Comparison of ENCODE assay signal across 13 mouse cellular contexts in genomic region chr15:36939608-36940007, GRCm38 (mm10).
DNase-seq lines count a peak whose midpoint lies in the region; ATAC-seq and TF ChIP-seq lines count a peak whose summit lies in the region.
"Had no signal": no experiment of that assay in that cellular context is flagged by ENCODE, and none has a peak within 500 bp of the region (broad histone marks: within the 10 kb centered on the region; RNA-seq: fewer than 3 reads in every experiment).

No protein-coding gene starts in this region.

- 76% methylated on average over 9 of the region's 9 CpGs for WGBS in liver, embryonic 12.5 days (ENCODE audit: insufficient replicate concordance)
- 82% methylated on average over 9 of the region's 9 CpGs for whole genome bisulfite sequencing in liver, postnatal 0 days (ENCODE audit: insufficient replicate concordance)
- WGBS in hindbrain, embryonic 16.5 days = 83% methylated on average over 9 of the region's 9 CpGs
- 79% methylated on average over 9 of the region's 9 CpGs for WGBS in midbrain, postnatal 0 days

- DNase-seq in cerebellum, adult 9-10 months = peak; percentile 71
- DNase-seq in cerebellum, postnatal 25 days = no peak
- no peak for DNase-seq in liver, postnatal 0 days
- DNase-seq in midbrain, postnatal 0 days (ENCODE audit: low spot score) = no peak
- no peak for DNase-seq in frontal cortex, postnatal 10 days (ENCODE audit: low spot score in 2 of 2)
- no peak for DNase-seq in adipocyte (ENCODE audit: low spot score)
- DNase-seq: cerebellum, postnatal 14 days; right cerebral cortex, postnatal 4 days had no signal

- TF ChIP-seq EP300 in liver, postnatal 0 days (IDR thresholded peaks at IDR 0.05; ENCODE audit: low read depth) = no peak

- no peak overlapping the region for H3K9ac ChIP-seq in liver, embryonic 12.5 days
- H3K9ac ChIP-seq in liver, postnatal 0 days (replicated peaks) = no peak overlapping the region
- no peak overlapping the region for H3K9ac ChIP-seq in hindbrain, embryonic 16.5 days (ENCODE audit: low read depth, low read length)
- no peak overlapping the region for H3K9ac ChIP-seq in midbrain, postnatal 0 days (replicated peaks; ENCODE audit: low read length, poor library complexity, severe bottlenecking)

- peaks cover 25% of the 10 kb centered on the region for H3K4me1 ChIP-seq in liver, embryonic 12.5 days
- H3K4me1 ChIP-seq in liver, postnatal 0 days (ENCODE audit: insufficient read depth) = peaks cover 17% of the 10 kb centered on the region
- peaks cover 22% of the 10 kb centered on the region for H3K4me1 ChIP-seq in hindbrain, embryonic 16.5 days (ENCODE audit: control insufficient read depth, insufficient read depth, low read depth, low read length)
- peaks cover 16% of the 10 kb centered on the region for H3K4me1 ChIP-seq in midbrain, postnatal 0 days (ENCODE audit: insufficient read depth, low read length)

- H3K9me3 ChIP-seq in liver, embryonic 12.5 days (replicated peaks) = no peaks in the 10 kb centered on the region
- H3K9me3 ChIP-seq in liver, postnatal 0 days (ENCODE audit: low read length) = no peaks in the 10 kb centered on the region
- H3K9me3 ChIP-seq in hindbrain, embryonic 16.5 days (ENCODE audit: control insufficient read depth, low read length) = no peaks in the 10 kb centered on the region
- H3K9me3 ChIP-seq in midbrain, postnatal 0 days (ENCODE audit: low read length) = no peaks in the 10 kb centered on the region
- H3K9me3 ChIP-seq: embryonic facial prominence, embryonic 15.5 days; limb, embryonic 15.5 days; stomach, embryonic 15.5 days had no signal

- ATAC-seq in liver, embryonic 12.5 days = no peak
- ATAC-seq in liver, postnatal 0 days = no peak
- ATAC-seq in hindbrain, embryonic 16.5 days = no peak
- ATAC-seq in midbrain, postnatal 0 days (ENCODE audit: low FRiP score) = no peak

- no peaks in the 10 kb centered on the region; the same call in 1 of the 2 replicates for H3K27me3 ChIP-seq in liver, embryonic 12.5 days (replicated peaks)
- H3K27me3 ChIP-seq in liver, postnatal 0 days (ENCODE audit: insufficient read depth, low read length) = no peaks in the 10 kb centered on the region
- H3K27me3 ChIP-seq in hindbrain, embryonic 16.5 days (replicated peaks; ENCODE audit: control insufficient read depth, insufficient read depth, low read length) = no peaks in the 10 kb centered on the region
- H3K27me3 ChIP-seq in midbrain, postnatal 0 days (ENCODE audit: insufficient read depth, low read length) = no peaks in the 10 kb centered on the region
- H3K27me3 ChIP-seq: embryonic facial prominence, embryonic 15.5 days; limb, embryonic 15.5 days; stomach, embryonic 15.5 days had no signal

- no peak for TF ChIP-seq CTCF in liver, postnatal 0 days (IDR thresholded peaks at IDR 0.05; ENCODE audit: low read depth)
- TF ChIP-seq CTCF in midbrain, postnatal 0 days (IDR thresholded peaks at IDR 0.05) = no peak

- H3K27ac ChIP-seq in liver, embryonic 12.5 days = no peak overlapping the region
- no peak overlapping the region for H3K27ac ChIP-seq in liver, postnatal 0 days (ENCODE audit: low read depth)
- H3K27ac ChIP-seq in hindbrain, embryonic 16.5 days (ENCODE audit: low read depth, low read length) = peak overlapping the region; percentile 95
- H3K27ac ChIP-seq in midbrain, postnatal 0 days (ENCODE audit: low read depth, low read length) = peak overlapping the region; percentile 92; the same call in 1 of the 2 replicates

- no peak overlapping the region for H3K4me3 ChIP-seq in liver, embryonic 12.5 days
- no peak overlapping the region for H3K4me3 ChIP-seq in liver, postnatal 0 days (ENCODE audit: low read depth, low read length)
- H3K4me3 ChIP-seq in hindbrain, embryonic 16.5 days (ENCODE audit: low read length) = no peak overlapping the region
- H3K4me3 ChIP-seq in midbrain, postnatal 0 days (ENCODE audit: low read depth, low read length) = no peak overlapping the region

- H3K4me2 ChIP-seq in liver, embryonic 12.5 days = peak overlapping the region; percentile 90
- H3K4me2 ChIP-seq in liver, postnatal 0 days (ENCODE audit: low read depth, low read length) = no peak overlapping the region
- H3K4me2 ChIP-seq in hindbrain, embryonic 16.5 days (ENCODE audit: low read length) = no peak overlapping the region
- H3K4me2 ChIP-seq in midbrain, postnatal 0 days (ENCODE audit: low read depth, low read length, poor library complexity, severe bottlenecking) = no peak overlapping the region

- H3K36me3 ChIP-seq in liver, embryonic 12.5 days = no peaks in the 10 kb centered on the region
- H3K36me3 ChIP-seq in liver, postnatal 0 days (replicated peaks; ENCODE audit: insufficient read depth, low read length) = no peaks in the 10 kb centered on the region
- no peaks in the 10 kb centered on the region for H3K36me3 ChIP-seq in hindbrain, embryonic 16.5 days (ENCODE audit: control insufficient read depth, insufficient read depth, low read length)
- no peaks in the 10 kb centered on the region for H3K36me3 ChIP-seq in midbrain, postnatal 0 days (ENCODE audit: insufficient read depth, low read length)
- H3K36me3 ChIP-seq: embryonic facial prominence, embryonic 15.5 days; limb, embryonic 15.5 days; stomach, embryonic 15.5 days had no signal

Comparison
In these comparisons a context has a peak if more than half of its experiments do, and no peak if none do; other contexts are left out.
1. H3K27ac ChIP-seq: peak in hindbrain, embryonic 16.5 days (single experiment) and midbrain, postnatal 0 days (single experiment); none in liver, embryonic 12.5 days (single experiment) and liver, postnatal 0 days (single experiment).